Mouse (Mus musculus): ENCODE results near the gene Arl3.

Arl3 gene

GRCm38 (mm10) chr19:46499836-46500580 lies 73.0 kb downstream of the Arl3 start:
- peak; percentile 96 for DNase-seq

GRCm38 (mm10) chr19:46499539-46499835 lies 73.5 kb downstream of the Arl3 start:
- no peak for DNase-seq

- no peak for DNase-seq
Measured at GRCm38 (mm10) chr19:46497230-46497629, 75.8 kb downstream of the Arl3 start.

- DNase-seq, result no peak
Measured at GRCm38 (mm10) chr19:46495136-46495535, 77.9 kb downstream of the Arl3 start.

- DNase-seq, result no peak
Measured at GRCm38 (mm10) chr19:46490634-46491033, 82.4 kb downstream of the Arl3 start.

GRCm38 (mm10) chr19:46489448-46489847 lies 83.5 kb downstream of the Arl3 start:
- no peak for DNase-seq

GRCm38 (mm10) chr19:46486709-46487108 lies 86.3 kb downstream of the Arl3 start:
- DNase-seq, result no peak

- DNase-seq, result no peak
Measured at GRCm38 (mm10) chr19:46485847-46486246, 87.2 kb downstream of the Arl3 start.

GRCm38 (mm10) chr19:46484518-46484917 lies 88.5 kb downstream of the Arl3 start:
- DNase-seq, result no peak

- DNase-seq, result no peak
Measured at GRCm38 (mm10) chr19:46483701-46484328, 89.2 kb downstream of the Arl3 start.

- DNase-seq, result no peak
Measured at GRCm38 (mm10) chr19:46482896-46483516, 90.0 kb downstream of the Arl3 start.

- DNase-seq, result no peak
Measured at GRCm38 (mm10) chr19:46481756-46482155, 91.2 kb downstream of the Arl3 start.

- no peak for DNase-seq
Measured at GRCm38 (mm10) chr19:46481352-46481751, 91.6 kb downstream of the Arl3 start.

Data from thymus, postnatal 25 days (tissue).